Mouse (Mus musculus) spleen, adult 2 months (tissue): Measurements from ENCODE around the gene Slc28a1.

Experiments used
- CTCF ChIP-seq: fragments of 200-500 bp; IDR thresholded peaks from 2 replicates; pipeline ENCODE4 v1.5.1; 2011; ENCODE audit warnings: mild to moderate bottlenecking, inconsistent platforms; ENCODE audit not compliant: insufficient read depth, insufficient read length, insufficient replicate concordance; ENCODE audit errors: extremely low read depth
- POLR2A ChIP-seq: fragments of 200-500 bp; IDR thresholded peaks from 2 replicates; pipeline ENCODE4 v1.6.1; 2011; ENCODE audit warnings: low read depth, low read length, inconsistent platforms

DNA sequence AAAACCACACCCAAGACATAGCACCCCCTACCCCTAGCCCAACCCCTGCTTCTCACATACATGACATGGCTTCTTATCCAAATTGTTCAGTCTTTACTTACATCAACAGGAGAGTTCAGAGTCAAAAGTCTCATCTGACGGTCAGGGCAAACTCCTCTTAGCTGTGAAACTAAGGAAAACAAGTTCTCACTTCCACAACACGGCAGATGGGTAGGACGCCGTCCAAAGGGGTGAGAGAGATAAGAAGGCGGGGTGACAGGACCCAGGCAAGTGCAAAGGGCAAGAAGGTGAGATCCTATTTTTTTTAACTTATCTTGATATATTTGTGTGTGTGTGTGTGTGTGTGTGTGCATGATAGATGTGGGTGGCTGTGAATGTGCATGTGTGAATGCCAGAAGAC lies 9.0 kb downstream of the Slc28a1 start:
- no peak for TF ChIP-seq POLR2A
- no peak for TF ChIP-seq CTCF
